Mouse (Mus musculus) forebrain, embryonic 16.5 days (tissue): ENCODE results near the gene Stk26. TPM values are rescaled to one million over a fixed set of nuclear protein-coding genes. Genes with fewer than 3 reads are reported as not detected.

Source experiments
- ATAC-seq: fragments of 200-750 bp; cut with Nextera tagmentation; 2 replicates; pipeline ENCODE4 v1.8.0; 2017; ENCODE audit warnings: mild to moderate bottlenecking, moderate library complexity
- H3K27ac ChIP-seq: fragments of 300-500 bp; sonication (generic); 2 replicates; pipeline ENCODE4 v1.5.1; 2014; ENCODE audit warnings: low read length, control low read depth
- H3K27me3 ChIP-seq: fragments of 300-500 bp; sonication (generic); replicated peaks from 2 replicates; pipeline ENCODE4 v1.6.1; 2014; ENCODE audit warnings: low read length; ENCODE audit not compliant: control insufficient read depth, insufficient read depth
- H3K36me3 ChIP-seq: fragments of 300-500 bp; sonication (generic); 2 replicates; pipeline ENCODE4 v1.6.1; 2014; ENCODE audit not compliant: control insufficient read depth, insufficient read depth
- H3K4me1 ChIP-seq: fragments of 300-500 bp; sonication (generic); replicated peaks from 2 replicates; pipeline ENCODE4 v1.6.1; 2014; ENCODE audit warnings: low read length; ENCODE audit not compliant: control insufficient read depth, insufficient read depth
- H3K4me2 ChIP-seq: fragments of 300-500 bp; sonication (generic); 2 replicates; pipeline ENCODE4 v1.6.1; 2014; ENCODE audit warnings: mild to moderate bottlenecking, low read length, control low read depth
- H3K4me3 ChIP-seq: fragments of 300-500 bp; sonication (generic); replicated peaks from 2 replicates; pipeline ENCODE4 v1.5.1; 2014; ENCODE audit warnings: mild to moderate bottlenecking, low read length, control low read depth
- H3K9ac ChIP-seq: fragments of 300-500 bp; sonication (generic); replicated peaks from 2 replicates; pipeline ENCODE4 v1.6.1; 2014; ENCODE audit warnings: low read depth, low read length, control low read depth
- H3K9me3 ChIP-seq: fragments of 300-500 bp; sonication (generic); 2 replicates; pipeline ENCODE4 v1.6.1; 2016; ENCODE audit warnings: low read length; ENCODE audit not compliant: control insufficient read depth
- WGBS: fragments of 180-500 bp; shearing (Covaris S2); extraction: QIAGEN DNeasy Blood & Tissue Kit; methylation state at CpG from one replicate; pipeline ENCODE4 v1.1.7; 2014; 5-methylcytosine and 5-hydroxymethylcytosine counted together
- polyA plus RNA-seq: library from polyadenylated mRNA; unstranded; fragments of >200 nt; fragmentation: Nextera tagmentation; extraction: Ambion mirVana; gene quantifications from 2 replicates; pipeline ENCODE4 v1.2.1, GENCODE M21; 2015

The Stk26 gene
- polyA plus RNA-seq, 1 experiment from 2014 or later, result 0.87 TPM

DNA sequence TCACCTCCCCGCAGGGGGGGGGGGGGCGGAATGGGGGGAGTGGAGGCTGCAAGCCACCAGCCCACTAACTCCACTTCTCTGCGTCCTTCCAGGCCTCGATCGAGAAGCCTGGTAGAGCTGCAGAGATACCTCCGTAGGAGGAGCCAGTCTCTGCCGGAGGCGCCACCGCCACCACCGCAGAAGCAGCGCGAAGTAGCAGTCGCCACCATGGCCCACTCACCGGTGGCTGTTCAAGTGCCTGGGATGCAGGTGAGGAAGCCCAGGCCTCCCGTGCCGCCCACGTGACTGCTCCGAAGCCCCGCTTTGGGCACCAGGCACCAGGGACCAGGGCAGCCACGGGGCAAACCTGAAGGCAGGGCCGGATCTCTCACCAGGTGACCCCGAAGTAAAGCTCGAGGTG, 740 bp downstream of the Stk26 start:
- Histone ChIP-seq H3K27me3 (no peaks in the 10 kb centered on the region), H3K4me1 (peaks cover 4% of the 10 kb centered on the region; the same call in 1 of the 2 replicates), H3K4me3 (peak overlapping the region; percentile 51), H3K36me3 (no peaks in the 10 kb centered on the region), H3K4me2 (peak overlapping the region; percentile 88), H3K9me3 (no peaks in the 10 kb centered on the region), H3K27ac (no peak overlapping the region), H3K9ac (peak overlapping the region; percentile 52)
- 22% methylated on average over 21 of the region's 23 CpGs for WGBS
- ATAC-seq, result peak; percentile 81

DNA sequence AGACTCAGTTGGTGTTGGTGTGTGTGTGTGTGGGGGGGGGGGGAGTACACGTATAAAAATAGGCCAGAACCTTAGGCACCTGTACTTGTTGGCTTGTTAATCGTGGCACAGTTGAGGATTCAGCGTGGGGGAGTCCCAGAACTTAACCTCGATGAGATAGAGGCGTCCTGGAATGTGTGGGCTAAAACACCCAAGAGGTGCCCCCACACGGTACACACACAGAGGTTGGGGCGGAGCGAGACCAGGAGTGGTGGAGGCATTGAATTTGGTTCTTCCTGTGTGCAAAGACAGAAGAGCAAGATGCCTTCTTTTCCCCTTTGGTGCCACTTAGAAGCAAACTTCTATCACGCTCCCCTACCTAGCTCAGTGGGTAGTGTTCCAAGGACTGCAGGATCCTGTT, 1.2 kb downstream of the Stk26 start:
- H3K9me3 ChIP-seq, result no peaks in the 10 kb centered on the region
- peaks cover 4% of the 10 kb centered on the region; the same call in 1 of the 2 replicates for H3K4me1 ChIP-seq
- H3K27ac ChIP-seq, result no peak overlapping the region
- no peak overlapping the region for H3K9ac ChIP-seq
- H3K4me2 ChIP-seq, result peak overlapping the region; percentile 88
- no peaks in the 10 kb centered on the region for H3K27me3 ChIP-seq
- peak overlapping the region; percentile 51; the same call in 1 of the 2 replicates for H3K4me3 ChIP-seq
- no peaks in the 10 kb centered on the region for H3K36me3 ChIP-seq
- WGBS, result 48% methylated on average over 9 of the region's 9 CpGs
- no peak for ATAC-seq

DNA sequence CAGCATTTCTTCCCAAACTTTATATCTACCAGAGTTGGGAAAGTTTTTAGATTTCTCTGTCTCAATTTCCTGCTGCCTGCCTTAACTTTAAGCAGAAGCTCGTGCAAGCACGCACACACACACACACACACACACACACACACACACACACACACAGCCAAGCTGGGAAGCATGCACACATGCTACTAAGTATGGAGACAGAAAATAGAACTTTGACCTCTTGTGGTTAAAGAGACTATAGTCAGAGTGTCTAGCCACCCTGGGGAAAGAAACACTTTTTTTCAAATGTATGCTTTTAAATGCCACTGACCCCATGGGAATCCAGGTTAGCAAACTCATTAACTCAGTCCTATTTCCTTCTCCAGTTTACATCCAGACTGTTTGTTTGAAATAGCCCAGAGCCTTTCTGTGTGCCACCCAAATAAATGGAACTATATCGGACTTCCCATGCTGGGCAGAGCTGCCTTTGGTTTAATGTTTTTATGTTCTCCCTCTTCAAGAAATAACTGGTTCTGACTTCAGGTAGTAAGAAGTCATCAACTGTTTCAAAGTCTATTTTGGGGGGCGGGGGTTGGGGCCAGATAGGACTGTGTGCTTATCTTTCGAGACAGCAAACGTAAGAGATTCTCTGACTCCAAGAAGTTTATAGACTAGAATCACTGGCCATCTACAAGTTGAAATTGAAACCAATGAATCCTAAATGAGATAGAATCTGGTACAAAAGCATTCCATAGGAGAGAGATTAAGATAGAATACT, 9.8 kb downstream of the Stk26 start:
- WGBS, result 86% methylated on average over 6 of the region's 6 CpGs
- Histone ChIP-seq H3K9ac (no peak overlapping the region), H3K4me2 (no peak overlapping the region), H3K4me3 (no peak overlapping the region), H3K9me3 (no peaks in the 10 kb centered on the region), H3K36me3 (no peaks in the 10 kb centered on the region), H3K27me3 (no peaks in the 10 kb centered on the region), H3K4me1 (no peaks in the 10 kb centered on the region), H3K27ac (no peak overlapping the region)
- ATAC-seq, result no peak

- Histone ChIP-seq H3K9ac (no peak overlapping the region), H3K4me1 (no peaks in the 10 kb centered on the region), H3K4me3 (no peak overlapping the region), H3K4me2 (no peak overlapping the region), H3K27ac (no peak overlapping the region), H3K9me3 (no peaks in the 10 kb centered on the region), H3K27me3 (no peaks in the 10 kb centered on the region), H3K36me3 (no peaks in the 10 kb centered on the region)
- no peak for ATAC-seq
- WGBS, result 81% methylated on average over 2 of the region's 2 CpGs
Measured at GRCm38 (mm10) chrX:50863771-50864170, 22.9 kb downstream of the Stk26 start.

GRCm38 (mm10) chrX:50864734-50865133, 23.9 kb downstream of the Stk26 start:
- H3K36me3 ChIP-seq, result no peaks in the 10 kb centered on the region
- H3K4me1 ChIP-seq, result no peaks in the 10 kb centered on the region
- H3K9ac ChIP-seq, result no peak overlapping the region
- H3K9me3 ChIP-seq, result no peaks in the 10 kb centered on the region
- ATAC-seq, result no peak
- H3K4me2 ChIP-seq, result no peak overlapping the region
- no peak overlapping the region for H3K4me3 ChIP-seq
- no peak overlapping the region for H3K27ac ChIP-seq
- H3K27me3 ChIP-seq, result no peaks in the 10 kb centered on the region
- 83% methylated on average over 5 of the region's 5 CpGs for WGBS

DNA sequence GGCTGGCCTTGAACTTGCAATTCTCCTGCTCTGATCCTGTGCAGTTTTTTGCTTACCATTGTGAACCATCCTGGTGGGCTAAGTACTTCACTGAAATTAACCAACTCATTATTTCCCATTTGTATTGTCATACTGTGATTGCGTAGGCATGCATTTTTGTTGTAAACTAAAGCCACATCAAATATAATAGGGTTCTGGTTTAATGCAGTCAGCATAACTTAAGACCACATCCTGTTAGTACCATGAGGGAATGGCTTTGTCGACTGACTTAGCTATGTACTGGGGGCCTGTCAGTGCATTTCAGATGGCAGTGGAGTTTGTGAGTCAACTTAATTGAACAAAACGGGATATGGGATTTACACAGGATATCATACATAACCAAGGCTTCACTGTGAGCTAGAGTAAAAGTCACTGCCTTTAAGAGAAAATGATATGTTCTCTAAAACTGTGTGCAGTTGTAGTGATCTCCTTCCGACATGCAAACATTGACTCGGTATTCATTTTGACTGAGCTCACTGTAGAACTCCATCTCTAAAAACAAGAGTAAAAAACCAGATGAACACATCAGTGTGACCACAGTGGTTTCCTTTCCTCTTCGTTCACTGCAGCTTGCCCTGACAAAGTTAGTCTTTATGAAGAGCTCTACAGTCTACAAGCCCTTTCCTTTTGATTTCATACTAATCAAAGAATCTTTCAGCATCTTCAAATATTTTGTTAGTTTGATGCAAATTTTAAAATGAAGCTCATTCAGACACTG, 33.6 kb downstream of the Stk26 start:
- Histone ChIP-seq H3K4me1 (no peaks in the 10 kb centered on the region), H3K27ac (no peak overlapping the region), H3K4me3 (no peak overlapping the region), H3K9me3 (no peaks in the 10 kb centered on the region), H3K36me3 (no peaks in the 10 kb centered on the region), H3K27me3 (no peaks in the 10 kb centered on the region), H3K4me2 (no peak overlapping the region), H3K9ac (no peak overlapping the region)
- 87% methylated on average over 6 of the region's 6 CpGs for WGBS
- no peak for ATAC-seq

DNA sequence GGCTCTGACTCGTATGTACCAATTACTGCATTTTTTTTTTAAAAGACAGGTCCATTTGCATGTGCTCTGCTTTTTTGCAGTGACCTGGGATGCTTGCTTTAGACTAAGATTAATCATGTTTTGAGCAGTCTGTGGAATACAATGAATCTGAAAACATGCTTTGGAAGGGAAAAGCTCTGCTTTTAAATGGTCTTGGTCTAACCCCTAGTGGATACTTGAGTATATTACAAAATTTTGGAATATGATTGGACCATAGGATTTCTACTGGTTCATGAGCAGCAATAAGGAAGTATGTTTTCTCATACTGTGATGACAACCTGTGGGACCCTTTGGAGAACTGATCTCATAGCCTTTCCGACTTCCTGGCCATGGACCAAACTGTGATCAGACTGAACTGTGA, 47.2 kb downstream of the Stk26 start:
- Histone ChIP-seq H3K9me3 (no peaks in the 10 kb centered on the region), H3K4me3 (no peak overlapping the region), H3K27ac (no peak overlapping the region), H3K9ac (no peak overlapping the region), H3K27me3 (no peaks in the 10 kb centered on the region), H3K36me3 (no peaks in the 10 kb centered on the region), H3K4me2 (no peak overlapping the region), H3K4me1 (no peaks in the 10 kb centered on the region)
- no peak for ATAC-seq
- WGBS, result 84% methylated on average over 2 of the region's 2 CpGs

GRCm38 (mm10) chrX:50903497-50903896, 62.6 kb downstream of the Stk26 start:
- Histone ChIP-seq H3K9ac (no peak overlapping the region), H3K4me1 (no peaks in the 10 kb centered on the region), H3K4me3 (no peak overlapping the region), H3K27ac (no peak overlapping the region), H3K9me3 (no peaks in the 10 kb centered on the region), H3K27me3 (no peaks in the 10 kb centered on the region), H3K4me2 (no peak overlapping the region), H3K36me3 (no peaks in the 10 kb centered on the region)
- 88% methylated on average over 3 of the region's 3 CpGs for WGBS
- ATAC-seq, result no peak

DNA sequence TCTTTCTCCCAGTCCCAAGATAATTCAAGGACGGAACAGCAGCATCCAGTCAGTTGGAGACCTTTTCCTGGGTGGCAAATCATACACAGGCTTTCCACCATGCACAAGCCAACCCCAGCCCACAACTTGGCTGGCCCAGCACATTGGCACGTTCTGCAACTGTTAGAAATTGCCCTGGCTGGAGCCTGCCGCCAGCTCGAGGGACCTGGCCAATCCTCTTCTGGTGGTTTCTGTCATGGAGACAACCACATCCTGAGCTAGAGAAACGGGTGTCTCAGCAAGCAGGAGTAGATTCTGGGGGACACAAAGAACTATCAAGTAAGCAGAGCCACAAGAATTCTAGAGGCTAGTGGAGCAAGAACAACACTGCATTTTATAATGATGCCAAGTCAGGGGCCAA, 69.1 kb downstream of the Stk26 start:
- Histone ChIP-seq H3K27me3 (no peaks in the 10 kb centered on the region), H3K4me1 (no peaks in the 10 kb centered on the region), H3K36me3 (no peaks in the 10 kb centered on the region), H3K9ac (no peak overlapping the region), H3K4me2 (no peak overlapping the region), H3K27ac (no peak overlapping the region), H3K4me3 (no peak overlapping the region), H3K9me3 (no peaks in the 10 kb centered on the region)
- no peak for ATAC-seq
- WGBS, result 84% methylated on average over 5 of the region's 5 CpGs
